Mouse (Mus musculus) kidney, postnatal 14 days (tissue): Measurements from ENCODE around the gene Tas2r117.

ENCODE experiments used
- DNase-seq: peaks from one replicate; pipeline ENCODE4 v3.0.0; 2022; ENCODE audit warnings: mixed read lengths

The Tas2r117 gene

GRCm38 (mm10) chr6:132802518-132802917 is at the start of gene Tas2r117:
Tas2r117 (plus strand) TSS chr6:132802818.
- DNase-seq = no peak

GRCm38 (mm10) chr6:132754430-132754829 is 48.2 kb upstream of the Tas2r117 start, which contains the start of gene Tas2r124:
Tas2r124 (plus strand) TSS chr6:132754730.
- no peak for DNase-seq

- no peak for DNase-seq
Observed at GRCm38 (mm10) chr6:132761831-132762230, 40.8 kb upstream of the Tas2r117 start, which contains the start of gene Tas2r102. Tas2r102 (plus strand) TSS chr6:132762131.

GRCm38 (mm10) chr6:132778062-132778461 is 24.6 kb upstream of the Tas2r117 start, which contains the start of gene Tas2r136:
Tas2r136 (minus strand) TSS chr6:132778162.
- DNase-seq = no peak

- peak; percentile 1 for DNase-seq
Observed at GRCm38 (mm10) chr6:132795393-132795792, 7.2 kb upstream of the Tas2r117 start.

- no peak for DNase-seq
Observed at GRCm38 (mm10) chr6:132846842-132847241, 44.2 kb downstream of the Tas2r117 start, which contains the start of gene Tas2r123. Tas2r123 (plus strand) TSS chr6:132847142.
